Mouse (Mus musculus): Measurements from ENCODE around the gene Galnt10.

DNA sequence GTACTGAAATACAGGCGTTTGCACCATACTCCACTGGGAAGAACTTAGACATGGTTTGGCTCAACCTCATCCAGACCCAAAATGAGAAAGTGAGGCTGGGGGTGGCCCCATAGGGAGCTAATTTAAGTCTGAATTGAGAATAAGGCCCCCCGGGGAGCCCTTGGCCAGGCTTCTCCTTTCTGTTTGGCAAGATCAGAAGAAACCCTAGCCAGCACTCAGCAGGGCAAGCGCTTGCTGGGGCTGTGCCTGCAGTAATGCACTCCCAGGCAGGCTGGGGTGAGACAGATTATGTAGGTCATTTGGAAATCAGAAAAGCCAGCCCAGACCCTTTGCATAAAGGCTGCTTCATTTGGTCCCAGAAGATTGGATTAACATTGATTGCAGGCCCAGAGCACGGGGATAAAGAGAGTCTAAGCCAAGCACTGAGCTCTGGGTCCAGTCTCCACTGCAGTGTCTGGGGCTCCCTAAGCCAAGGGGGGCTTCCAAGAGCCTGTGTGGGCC is 44.6 kb upstream of the Galnt10 start:
- TF ChIP-seq CTCF (IDR thresholded peaks at IDR 0.05; ENCODE audit: low read depth, low read length) (no peak), TAL1 (conservative IDR thresholded peaks at IDR 0.05; ENCODE audit: low read depth, low read length) (no peak), GATA1 (IDR thresholded peaks at IDR 0.05; ENCODE audit: borderline replicate concordance, low read length) (no peak), GATA2 (IDR thresholded peaks at IDR 0.05; ENCODE audit: borderline replicate concordance, low read depth, low read length) (no peak), POLR2AphosphoS5 (IDR thresholded peaks at IDR 0.05; ENCODE audit: insufficient replicate concordance, low read depth, low read length) (no peak)

Data from G1E (cell line).